Mouse (Mus musculus) heart, adult 18-20 months (tissue): Measurements from ENCODE around the gene Ctcfl. TPM values are rescaled to one million over a fixed set of nuclear protein-coding genes. Genes with fewer than 3 reads are reported as not detected.
A peak's percentile ranks its signal among the peaks of the same experiment; 100 is the strongest.

Experiments used
- DNase-seq, 2 experiments: peaks; one replicate each; pipeline ENCODE4 v3.0.0; 2021 to 2022; ENCODE audit warnings: mixed read lengths in 1 of 2
- long read RNA-seq, 2 experiments: library from polyadenylated mRNA; stranded (forward); transcript quantifications; one replicate each; pipeline ENCODE4 v2.0.0; 2021
- total RNA-seq, 2 experiments: library from RNA; stranded (reverse); gene quantifications; 2 replicates each; pipeline ENCODE4 v1.2.3; 2021

The Ctcfl gene
- under 1 TPM; 0.08 to 0.22 TPM for total RNA-seq
- long read RNA-seq, experiment 1: 0 reads
- long read RNA-seq, experiment 2: 0 reads

DNA sequence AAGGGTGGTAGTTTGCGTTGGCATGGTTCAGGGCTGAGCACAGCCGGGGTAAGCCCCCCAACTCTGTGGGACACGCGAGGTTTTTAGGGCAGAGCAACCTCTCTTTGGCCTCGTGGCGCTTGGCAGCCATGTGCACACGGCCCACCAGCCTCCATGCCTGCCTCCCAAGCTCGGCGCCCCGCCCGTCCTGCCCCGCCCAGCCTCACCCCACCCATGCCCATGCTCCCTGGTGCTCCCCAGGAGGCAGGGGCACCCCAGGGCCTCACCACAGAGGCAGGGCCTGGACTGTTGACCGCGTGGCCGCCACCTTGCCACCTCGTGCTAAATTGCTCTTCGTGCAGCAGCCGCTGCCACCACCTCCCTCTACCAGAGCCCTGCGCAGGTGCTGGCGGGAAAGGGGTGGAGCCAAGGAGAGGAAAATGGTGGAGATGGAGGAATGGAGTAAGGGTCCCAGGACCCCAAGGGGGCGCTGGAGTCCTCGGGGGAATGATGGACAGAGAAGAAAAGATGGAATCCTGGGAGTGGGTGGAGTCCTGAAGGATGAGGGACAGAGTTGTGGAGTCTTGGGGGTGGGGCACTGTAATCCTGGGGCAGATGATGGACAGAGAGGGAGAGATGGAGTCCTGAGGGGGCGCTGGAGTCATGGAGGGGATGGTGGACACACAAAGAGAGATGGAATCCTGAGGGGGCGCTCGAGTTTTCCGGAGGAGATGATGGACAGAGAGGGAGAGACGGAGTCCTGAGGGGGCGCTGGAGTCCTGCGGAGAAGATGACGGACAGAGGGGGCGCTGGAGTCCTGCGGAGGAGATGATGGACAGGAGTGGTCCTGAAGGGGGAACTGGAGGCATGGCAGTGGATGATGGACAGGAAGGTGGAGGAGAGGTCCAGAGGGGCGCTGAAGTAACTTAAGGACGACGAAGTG lies at the start of gene Ctcfl:
Gene Ctcfl (minus strand): TSS at position 503 of the 922 bp plus-strand sequence.
- no peak for DNase-seq

- DNase-seq: peak; percentile 46 to 76
Measured at GRCm38 (mm10) chr2:173168411-173168851, 49.1 kb upstream of the Ctcfl start.

DNA sequence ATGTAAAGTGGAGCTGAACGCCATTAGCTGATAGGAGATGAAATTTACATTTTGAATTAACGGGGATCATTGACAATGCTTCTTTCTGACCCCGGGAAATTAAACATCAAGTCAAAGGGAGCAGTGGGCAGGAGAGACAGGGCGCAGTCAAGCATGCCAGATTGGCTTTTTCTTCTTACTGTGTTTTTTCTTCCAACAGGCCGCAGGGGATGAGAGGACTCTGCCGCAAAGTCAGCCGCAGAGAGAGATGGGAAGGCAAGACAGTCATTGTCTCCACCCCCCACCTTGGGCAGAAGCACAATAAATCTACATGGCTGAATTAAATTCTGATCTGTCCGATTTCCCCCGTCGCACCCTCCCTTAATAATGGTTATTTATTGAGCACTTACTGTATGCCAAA lies 46.0 kb upstream of the Ctcfl start:
- DNase-seq: no peak

GRCm38 (mm10) chr2:173164946-173165345 lies 45.6 kb upstream of the Ctcfl start:
- DNase-seq: no peak

DNA sequence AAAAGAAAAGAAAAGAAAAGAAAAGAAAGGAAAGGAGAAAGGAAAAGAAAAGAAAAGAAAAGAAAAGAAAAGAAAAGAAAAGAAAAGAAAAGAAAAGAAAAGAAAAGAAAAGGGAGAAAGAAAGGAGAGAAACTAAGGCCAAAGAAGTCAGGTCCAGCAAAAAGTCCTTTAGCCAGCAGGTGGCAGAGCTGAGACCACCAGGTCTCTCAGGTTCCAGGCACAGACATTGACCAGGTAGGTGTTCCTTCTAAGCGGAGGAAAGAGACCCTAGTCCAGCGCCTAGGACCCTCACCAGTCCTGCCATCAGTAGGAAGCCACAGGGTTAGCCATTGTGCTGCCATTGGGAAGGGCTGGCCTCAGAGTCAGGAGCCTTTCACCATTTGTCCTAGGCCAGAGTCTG lies 45.0 kb upstream of the Ctcfl start:
- DNase-seq: peak in 1 of 2 experiments; percentile 67

DNA sequence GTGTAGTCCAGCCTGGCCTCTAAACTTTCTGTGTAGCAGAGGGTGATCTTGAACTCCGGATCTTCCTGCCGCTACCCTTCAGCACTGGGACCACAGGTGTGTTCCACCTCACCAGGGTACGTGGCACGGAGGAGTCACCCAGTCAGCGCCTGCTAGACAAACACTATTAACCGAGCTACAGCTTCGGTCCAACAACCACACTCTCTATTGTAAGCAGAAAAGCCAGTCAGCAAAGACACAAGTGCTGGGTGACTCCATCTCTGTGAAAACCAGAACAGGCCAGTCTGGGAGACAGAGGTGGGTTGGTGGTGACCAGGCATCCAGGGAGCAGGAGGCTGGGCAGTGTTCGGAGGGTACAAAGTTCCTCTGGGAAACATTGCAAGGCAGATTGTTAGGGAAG lies 44.1 kb upstream of the Ctcfl start:
- DNase-seq: no peak

DNA sequence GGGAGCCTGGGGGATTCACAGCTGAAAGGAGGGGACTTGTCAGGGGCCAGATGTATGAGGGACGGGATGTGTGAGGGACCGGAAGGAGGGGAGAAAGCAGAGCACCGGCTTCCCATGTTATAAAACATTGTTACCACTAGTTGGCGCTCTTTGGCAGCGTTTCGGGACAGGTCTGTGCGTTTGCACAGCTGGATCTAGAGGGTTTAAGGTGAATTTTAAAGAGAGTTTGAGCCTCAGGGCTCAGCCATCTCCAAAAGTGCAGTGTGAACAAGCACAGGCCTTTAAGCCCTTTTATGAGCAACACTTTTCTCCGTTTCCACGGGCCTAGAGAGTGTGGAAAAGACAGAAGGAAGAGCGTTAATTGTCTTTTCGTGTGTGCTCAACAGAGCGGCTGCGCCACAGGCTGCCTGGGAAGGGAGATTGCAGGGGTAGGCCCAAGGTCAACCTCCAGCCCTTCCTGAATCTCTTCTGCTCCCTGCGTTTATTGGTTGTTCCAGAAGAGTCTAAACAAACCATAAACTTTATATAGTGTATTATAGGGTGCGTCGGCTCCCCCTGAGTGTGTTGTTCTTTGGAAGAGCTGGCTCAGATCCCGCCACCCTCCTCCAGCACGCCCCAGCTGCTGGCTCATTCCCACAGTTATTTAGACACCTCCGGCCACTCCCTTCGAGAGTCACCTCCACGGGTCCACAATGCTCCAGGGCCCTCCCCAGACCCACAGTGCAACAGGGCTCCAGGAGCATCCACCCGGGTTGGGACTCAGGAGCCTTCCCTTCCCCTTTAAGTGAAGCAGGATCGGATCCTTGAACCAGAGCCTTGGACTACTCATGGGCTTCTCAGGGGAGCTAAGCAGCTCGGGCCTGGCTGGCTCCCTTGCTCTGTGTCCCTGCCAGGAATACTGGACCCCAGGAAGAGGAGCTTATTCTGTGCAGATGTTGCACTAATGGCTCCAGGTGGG lies 40.3 kb upstream of the Ctcfl start:
- peak; percentile 58 to 79 for DNase-seq

- DNase-seq: no peak
Measured at GRCm38 (mm10) chr2:173158390-173159055, 39.2 kb upstream of the Ctcfl start.

- no peak for DNase-seq
Measured at GRCm38 (mm10) chr2:173157871-173158270, 38.5 kb upstream of the Ctcfl start.

DNA sequence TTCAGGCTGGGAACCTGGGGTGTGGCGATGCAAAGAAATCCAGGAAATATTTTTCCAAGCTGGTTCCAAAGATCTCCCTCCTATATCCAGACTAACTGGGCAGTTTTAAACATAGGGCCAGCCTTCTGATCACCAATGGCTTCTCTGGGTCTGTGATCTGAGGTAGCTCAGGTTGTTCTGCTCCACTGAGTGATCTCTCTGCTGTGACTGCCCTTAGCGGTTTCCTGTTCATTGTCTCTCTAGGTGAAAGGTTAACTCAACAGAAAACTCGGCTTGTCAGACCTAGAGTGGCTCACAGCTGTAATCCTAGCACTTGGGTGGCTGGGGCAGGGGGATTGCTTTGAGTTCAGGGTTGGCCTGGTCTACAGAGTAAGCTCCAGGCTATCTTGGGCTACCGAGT lies 38.1 kb upstream of the Ctcfl start:
- DNase-seq: no peak

GRCm38 (mm10) chr2:173156923-173157322 lies 37.6 kb upstream of the Ctcfl start:
- DNase-seq: no peak

- no peak for DNase-seq
Measured at GRCm38 (mm10) chr2:173155907-173156306, 36.6 kb upstream of the Ctcfl start.

- DNase-seq: no peak
Measured at GRCm38 (mm10) chr2:173154962-173155361, 35.6 kb upstream of the Ctcfl start.

DNA sequence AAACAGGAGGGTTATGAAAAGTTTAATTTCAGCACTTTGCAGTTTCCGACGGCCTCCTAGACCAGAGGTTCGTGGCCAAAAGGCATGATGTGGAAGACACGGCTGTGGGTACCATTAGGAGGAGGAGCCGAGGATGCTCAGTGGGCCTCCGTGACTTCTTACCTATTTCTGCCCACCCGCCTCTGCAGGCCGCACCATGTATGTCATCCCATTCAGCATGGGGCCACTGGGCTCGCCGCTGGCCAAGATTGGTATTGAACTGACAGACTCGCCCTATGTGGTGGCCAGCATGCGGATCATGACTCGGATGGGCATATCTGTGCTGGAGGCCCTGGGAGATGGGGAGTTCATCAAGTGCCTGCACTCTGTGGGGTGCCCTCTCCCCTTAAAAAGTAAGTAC lies 35.2 kb upstream of the Ctcfl start:
- DNase-seq: no peak

DNA sequence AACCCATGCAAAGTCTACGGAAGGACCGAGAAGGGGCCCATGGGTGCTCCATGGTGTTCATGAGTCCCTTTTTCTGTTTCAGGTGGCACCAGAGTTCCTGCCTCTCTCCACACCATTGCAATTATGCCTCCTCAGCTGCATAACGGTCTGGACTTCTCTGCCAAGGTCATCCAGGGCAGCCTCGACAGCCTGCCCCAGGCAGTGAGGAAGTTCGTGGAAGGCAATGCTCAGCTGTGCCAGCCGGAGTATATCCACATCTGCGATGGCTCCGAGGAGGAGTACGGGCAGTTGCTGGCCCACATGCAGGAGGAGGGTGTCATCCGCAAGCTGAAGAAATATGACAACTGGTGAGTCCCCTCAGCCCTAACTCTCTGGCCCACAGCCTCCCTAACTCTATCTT lies 33.9 kb upstream of the Ctcfl start:
- no peak for DNase-seq

GRCm38 (mm10) chr2:173152436-173153151 lies 33.3 kb upstream of the Ctcfl start, which contains the start of gene Pck1:
Pck1 (plus strand) TSS chr2:173153048.
- DNase-seq: peak in 1 of 2 experiments; percentile 22

DNA sequence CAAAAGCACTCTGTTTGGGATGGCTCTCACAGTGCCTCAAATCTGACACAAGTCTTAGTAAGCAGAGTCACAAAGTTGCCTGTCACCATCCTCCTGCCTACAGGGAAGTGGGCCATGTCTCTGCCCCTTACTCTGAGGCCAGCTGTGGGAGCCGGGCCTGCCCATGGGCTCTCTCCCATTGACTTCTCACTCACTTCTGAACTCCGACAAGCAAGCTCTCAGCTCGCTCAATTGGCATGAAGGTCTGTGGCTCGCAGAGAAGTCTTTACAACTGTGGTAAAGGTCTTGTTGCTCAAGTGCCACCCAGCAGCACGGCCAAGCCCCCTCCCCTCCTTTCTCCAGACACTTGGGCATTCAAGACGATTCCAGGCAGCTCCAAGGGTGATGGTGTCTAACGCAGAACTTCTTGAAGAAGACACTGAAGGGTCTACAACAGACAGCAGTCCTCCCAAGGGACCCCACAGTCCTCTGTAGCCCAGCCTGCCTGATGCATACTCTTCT lies 32.5 kb upstream of the Ctcfl start:
- no peak for DNase-seq

- DNase-seq: no peak
Measured at GRCm38 (mm10) chr2:173151352-173151751, 32.0 kb upstream of the Ctcfl start.

- DNase-seq: no peak
Measured at GRCm38 (mm10) chr2:173148001-173148400, 28.7 kb upstream of the Ctcfl start.

- no peak for DNase-seq
Measured at GRCm38 (mm10) chr2:173146728-173147127, 27.4 kb upstream of the Ctcfl start.

DNA sequence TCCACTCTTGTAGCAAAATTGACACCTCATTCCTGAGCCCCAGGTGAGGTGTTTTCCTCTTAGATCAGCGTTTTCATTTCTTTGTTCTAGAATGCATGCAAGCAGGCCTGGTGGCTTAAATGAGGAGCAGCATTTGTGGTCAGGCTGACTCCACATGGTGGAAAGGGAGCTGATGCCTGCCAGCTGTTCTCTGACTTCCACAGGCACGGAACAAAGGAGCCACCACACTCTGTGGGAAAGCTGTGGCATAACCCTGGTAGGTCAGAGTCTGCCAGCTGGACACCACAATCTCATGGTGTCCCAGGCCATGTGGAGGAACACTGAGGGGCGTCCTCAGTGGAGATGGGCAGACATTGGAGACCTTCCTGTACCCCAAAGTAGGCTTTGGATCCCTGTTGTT lies 26.5 kb upstream of the Ctcfl start:
- no peak for DNase-seq
